Mouse (Mus musculus): ENCODE measurements around the gene Hsd17b2. TPM values are rescaled to one million over a fixed set of nuclear protein-coding genes. Genes with fewer than 3 reads are reported as not detected.
"Not testable (repeated sequence)": the region's sequence is repeated elsewhere in the genome, so short reads cannot be mapped to it uniquely, and the experiment has no call there.

Gene Hsd17b2
- total RNA-seq, 2 experiments from 2014 or later = 0.35 to 0.37 TPM

- DNase-seq (ENCODE audit: low spot score in 2 of 2) = no peak
These were observed 10.5 kb downstream of the Hsd17b2 start for GRCm38 (mm10) chr8:117712226-117712625.

DNA sequence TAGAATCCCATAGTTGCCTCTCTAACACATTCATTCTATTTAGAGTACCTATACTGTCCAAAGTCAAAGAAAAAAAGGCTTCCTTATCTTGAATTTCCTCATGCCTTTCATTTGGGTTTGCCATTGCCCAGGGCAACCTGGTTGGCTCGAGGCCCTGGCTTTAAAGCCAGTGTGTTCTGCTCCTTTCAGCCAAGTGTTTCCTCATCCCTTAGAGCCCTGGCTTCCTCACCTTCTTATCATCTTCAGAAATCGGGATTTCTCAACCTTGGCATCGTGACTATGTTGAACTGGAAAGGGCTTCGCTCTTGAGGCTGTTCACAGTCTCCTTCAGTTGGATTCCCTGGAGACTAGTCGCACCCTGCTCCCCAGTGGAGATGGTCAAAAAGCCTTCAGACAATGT, 12.9 kb downstream of the Hsd17b2 start:
- DNase-seq (ENCODE audit: low spot score in 2 of 2) = no peak

DNA sequence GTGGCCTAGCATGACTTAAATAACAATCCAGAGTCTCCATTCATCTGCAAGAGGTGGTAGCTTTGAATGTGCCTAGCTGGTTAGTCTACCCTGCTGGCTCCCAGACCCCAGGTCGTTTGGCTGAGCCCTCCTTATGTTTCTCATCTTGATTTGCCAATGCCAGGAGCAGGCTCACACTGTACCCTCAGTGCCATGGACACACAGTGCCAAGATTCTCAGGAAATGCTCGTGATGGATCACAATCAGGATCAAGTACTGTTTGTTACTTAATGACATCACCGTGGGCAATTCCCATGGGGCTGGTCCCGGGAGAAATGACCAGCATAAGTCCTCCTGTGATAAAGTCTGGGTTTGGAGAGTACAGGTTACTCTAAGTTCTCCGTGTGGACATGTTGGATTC, 14.2 kb downstream of the Hsd17b2 start:
- DNase-seq (ENCODE audit: low spot score in 2 of 2) = no peak

- DNase-seq (ENCODE audit: low spot score in 2 of 2) = no peak
These were observed 16.6 kb downstream of the Hsd17b2 start for GRCm38 (mm10) chr8:117718152-117718860.

DNA sequence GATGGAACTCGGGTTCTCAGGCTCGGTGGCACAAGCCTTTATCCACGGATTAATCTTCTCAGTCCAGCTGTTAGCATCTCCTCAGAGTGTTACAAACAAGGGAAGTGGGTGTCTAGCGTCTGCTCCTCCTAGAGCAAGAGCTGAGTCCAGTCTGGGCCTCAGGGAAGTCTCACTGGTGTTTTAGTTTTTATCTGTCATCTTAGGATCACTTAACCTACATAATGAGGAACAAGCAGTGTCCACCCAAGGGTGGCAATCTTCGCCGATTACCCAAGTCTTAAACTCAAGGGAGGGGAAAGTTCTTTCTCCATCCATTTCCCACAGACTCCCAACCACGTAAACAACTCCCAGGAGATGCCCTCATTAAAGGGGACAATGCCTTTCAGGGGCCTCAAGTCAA, 24.8 kb downstream of the Hsd17b2 start:
- DNase-seq (ENCODE audit: low spot score in 2 of 2) = no peak

- no peak for DNase-seq (ENCODE audit: low spot score in 2 of 2)
These were observed 25.9 kb downstream of the Hsd17b2 start for GRCm38 (mm10) chr8:117727561-117727960.

- no peak for DNase-seq (ENCODE audit: low spot score in 2 of 2)
These were observed 26.5 kb downstream of the Hsd17b2 start for GRCm38 (mm10) chr8:117728234-117728633.

- DNase-seq (ENCODE audit: low spot score in 2 of 2) = no peak
These were observed 29.3 kb downstream of the Hsd17b2 start for GRCm38 (mm10) chr8:117730980-117731379.

DNA sequence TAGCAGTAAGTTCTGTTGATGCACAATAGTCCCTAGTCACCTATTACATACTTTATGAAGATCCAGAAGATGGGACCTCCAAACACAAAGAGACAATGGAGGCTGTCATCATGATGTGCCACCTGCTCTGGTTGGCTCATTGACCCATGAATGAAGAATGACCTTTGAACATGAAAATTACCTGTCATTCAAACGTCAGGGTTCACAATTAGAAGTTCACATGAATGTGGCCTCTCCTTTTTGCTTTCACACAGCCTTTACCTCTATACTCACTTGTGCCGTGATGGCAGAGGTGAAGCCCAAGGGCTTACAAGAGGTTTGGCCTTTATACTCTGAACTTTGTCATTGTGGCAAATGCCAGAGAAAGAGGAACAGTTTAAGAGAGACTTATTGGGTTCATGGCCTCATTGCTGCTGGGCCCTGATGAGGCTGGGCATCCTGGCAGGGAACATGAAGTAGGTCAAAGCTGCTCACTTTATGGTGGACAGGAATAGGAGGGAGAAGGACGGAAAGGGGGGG, 35.0 kb downstream of the Hsd17b2 start:
- DNase-seq (ENCODE audit: low spot score in 2 of 2) = no peak

- DNase-seq (ENCODE audit: low spot score in 2 of 2) = not testable (repeated sequence)
These were observed 36.5 kb downstream of the Hsd17b2 start for GRCm38 (mm10) chr8:117738206-117738605.

GRCm38 (mm10) chr8:117740387-117740998, 38.8 kb downstream of the Hsd17b2 start:
- DNase-seq (ENCODE audit: low spot score in 2 of 2) = no peak

DNA sequence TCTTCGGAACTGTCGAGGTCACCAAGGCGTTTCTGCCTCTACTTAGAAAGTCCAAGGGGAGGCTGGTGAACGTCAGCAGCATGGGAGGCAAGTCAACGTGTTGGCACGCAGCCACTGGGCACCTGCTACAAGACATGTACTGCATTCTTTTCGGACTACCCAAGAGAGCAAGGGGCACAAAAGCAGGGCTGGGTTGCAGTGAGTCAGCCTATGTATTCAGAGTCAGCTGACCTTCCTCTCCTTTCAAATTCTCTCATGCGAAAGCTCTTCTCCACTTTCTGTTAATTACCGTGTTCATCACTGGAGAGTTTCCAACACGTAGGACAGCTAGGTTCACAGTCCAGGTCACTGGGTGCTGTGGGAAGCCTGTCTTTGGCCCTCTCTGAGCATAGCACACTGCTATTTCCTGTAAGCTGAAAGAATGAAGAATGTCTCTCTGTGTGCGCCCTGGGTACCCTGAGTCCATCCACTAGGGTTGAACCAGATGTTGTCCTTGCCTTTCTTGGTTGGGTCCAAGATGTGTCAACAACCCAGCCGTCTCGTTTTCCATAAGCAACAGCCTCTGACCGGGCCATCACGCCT, 40.8 kb downstream of the Hsd17b2 start:
- no peak for DNase-seq (ENCODE audit: low spot score in 2 of 2)

DNA sequence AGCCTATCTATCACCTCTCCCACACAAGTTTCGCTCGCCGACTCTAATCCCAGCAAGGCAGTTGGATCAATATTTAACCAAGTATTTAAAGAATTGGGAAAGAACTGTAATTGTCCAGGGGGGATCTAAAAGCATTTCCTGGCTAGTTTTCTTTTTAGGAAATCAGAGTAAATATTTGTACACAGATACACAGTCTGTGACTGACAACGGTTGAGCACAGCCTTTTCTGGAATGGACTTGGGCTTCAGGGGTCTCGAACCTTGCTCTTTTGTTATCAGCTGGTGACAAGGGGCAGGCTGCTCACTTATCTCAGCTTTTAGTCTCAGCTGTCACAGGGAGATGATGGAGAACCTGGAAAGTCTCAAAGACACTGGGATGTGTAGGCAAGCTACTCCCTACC, 44.9 kb downstream of the Hsd17b2 start:
- DNase-seq (ENCODE audit: low spot score in 2 of 2) = no peak

- DNase-seq (ENCODE audit: low spot score in 2 of 2) = no peak
These were observed 45.7 kb downstream of the Hsd17b2 start for GRCm38 (mm10) chr8:117747428-117747827.

- no peak for DNase-seq (ENCODE audit: low spot score in 2 of 2)
These were observed 46.4 kb downstream of the Hsd17b2 start for GRCm38 (mm10) chr8:117747886-117748730.

- no peak for DNase-seq (ENCODE audit: low spot score in 2 of 2)
These were observed 47.7 kb downstream of the Hsd17b2 start for GRCm38 (mm10) chr8:117749436-117749835.

DNA sequence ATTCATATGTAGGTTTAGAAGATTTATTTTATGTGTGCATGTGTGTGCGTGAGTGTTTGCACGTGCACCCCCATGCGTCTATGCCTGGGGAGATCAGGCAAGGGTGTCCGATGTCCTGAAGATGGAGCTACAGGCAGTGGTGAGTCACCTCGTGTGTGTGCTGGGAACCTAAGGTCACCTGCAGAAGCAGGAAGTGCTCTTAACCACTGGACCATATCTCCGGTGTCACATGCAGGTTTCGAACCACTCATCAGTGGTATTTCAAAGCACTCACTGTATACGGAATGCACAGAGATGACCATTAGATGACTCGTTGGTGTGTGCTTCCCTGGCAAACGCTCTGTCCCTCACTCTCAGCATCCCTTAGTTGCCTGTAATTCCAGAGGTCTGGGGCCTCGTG, 56.2 kb downstream of the Hsd17b2 start:
- DNase-seq (ENCODE audit: low spot score in 2 of 2) = no peak

- no peak for DNase-seq (ENCODE audit: low spot score in 2 of 2)
These were observed 61.1 kb downstream of the Hsd17b2 start for GRCm38 (mm10) chr8:117762776-117763175.

DNA sequence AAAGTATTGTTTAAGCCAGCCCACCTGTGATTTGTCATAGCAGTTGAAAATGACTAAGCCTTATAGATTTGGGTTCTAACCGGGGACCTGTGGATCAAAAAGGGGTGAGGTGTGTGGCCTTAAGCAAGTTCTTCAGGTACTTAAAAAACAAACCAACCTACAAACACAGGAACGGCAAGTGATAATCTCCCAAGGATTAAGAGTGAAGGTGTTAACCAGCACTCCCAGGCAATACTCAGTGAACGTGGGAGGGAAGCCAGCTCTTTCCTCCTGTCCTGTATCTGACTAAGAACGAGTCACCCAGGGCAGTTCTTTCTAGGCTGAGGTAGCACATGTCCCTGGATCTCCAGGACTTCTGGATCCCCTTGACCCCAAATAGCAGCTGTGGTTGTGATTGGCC, 62.9 kb downstream of the Hsd17b2 start:
- DNase-seq (ENCODE audit: low spot score in 2 of 2) = no peak

- DNase-seq (ENCODE audit: low spot score in 2 of 2) = no peak
These were observed 64.2 kb downstream of the Hsd17b2 start for GRCm38 (mm10) chr8:117765947-117766346.

- no peak for DNase-seq (ENCODE audit: low spot score in 2 of 2)
These were observed 67.3 kb downstream of the Hsd17b2 start for GRCm38 (mm10) chr8:117768971-117769370.

Data from left cerebral cortex, adult 18-20 months (tissue).